Mouse (Mus musculus) hindbrain, embryonic 12.5 days (tissue): ENCODE measurements around the gene Agrn. TPM values are rescaled to one million over a fixed set of nuclear protein-coding genes. Genes with fewer than 3 reads are reported as not detected.
A peak's percentile ranks its signal among the peaks of the same experiment; 100 is the strongest.

Experiments used
- ATAC-seq: fragments of 200-750 bp; cut with Nextera tagmentation; 2 replicates; pipeline ENCODE4 v1.8.0; 2017; ENCODE audit warnings: moderate TSS enrichment; ENCODE audit not compliant: low FRiP score
- H3K27ac ChIP-seq: fragments of 300-500 bp; sonication (generic); 2 replicates; pipeline ENCODE4 v1.5.1; 2016; ENCODE audit warnings: mild to moderate bottlenecking
- H3K27me3 ChIP-seq: fragments of 300-500 bp; sonication (generic); 2 replicates; pipeline ENCODE4 v1.6.1; 2016; ENCODE audit warnings: mild to moderate bottlenecking
- H3K36me3 ChIP-seq: fragments of 300-500 bp; sonication (generic); 2 replicates; pipeline ENCODE4 v1.6.1; 2016; ENCODE audit warnings: mild to moderate bottlenecking
- H3K4me1 ChIP-seq: fragments of 300-500 bp; sonication (generic); 2 replicates; pipeline ENCODE4 v1.6.1; 2016
- H3K4me2 ChIP-seq: fragments of 300-500 bp; sonication (generic); replicated peaks from 2 replicates; pipeline ENCODE4 v1.6.1; 2016; ENCODE audit warnings: mild to moderate bottlenecking
- H3K4me3 ChIP-seq: fragments of 300-500 bp; sonication (generic); 2 replicates; pipeline ENCODE4 v1.5.1; 2016; ENCODE audit warnings: mild to moderate bottlenecking
- H3K9ac ChIP-seq: fragments of 300-500 bp; sonication (generic); 2 replicates; pipeline ENCODE4 v1.6.1; 2016; ENCODE audit warnings: mild to moderate bottlenecking, moderate library complexity
- H3K9me3 ChIP-seq: fragments of 300-500 bp; sonication (generic); replicated peaks from 2 replicates; pipeline ENCODE4 v1.6.1; 2016; ENCODE audit warnings: mild to moderate bottlenecking
- WGBS: fragments of 180-500 bp; shearing (Covaris S2); methylation state at CpG from one replicate; pipeline ENCODE4 v1.1.7; 2016; 5-methylcytosine and 5-hydroxymethylcytosine counted together
- polyA plus RNA-seq: library from polyadenylated mRNA; unstranded; fragments of >200 nt; fragmentation: Nextera tagmentation; extraction: Ambion mirVana; gene quantifications from 2 replicates; pipeline ENCODE4 v1.2.1, GENCODE M21; 2016

Gene Agrn
- polyA plus RNA-seq, 1 experiment from 2014 or later, result 178 TPM

DNA sequence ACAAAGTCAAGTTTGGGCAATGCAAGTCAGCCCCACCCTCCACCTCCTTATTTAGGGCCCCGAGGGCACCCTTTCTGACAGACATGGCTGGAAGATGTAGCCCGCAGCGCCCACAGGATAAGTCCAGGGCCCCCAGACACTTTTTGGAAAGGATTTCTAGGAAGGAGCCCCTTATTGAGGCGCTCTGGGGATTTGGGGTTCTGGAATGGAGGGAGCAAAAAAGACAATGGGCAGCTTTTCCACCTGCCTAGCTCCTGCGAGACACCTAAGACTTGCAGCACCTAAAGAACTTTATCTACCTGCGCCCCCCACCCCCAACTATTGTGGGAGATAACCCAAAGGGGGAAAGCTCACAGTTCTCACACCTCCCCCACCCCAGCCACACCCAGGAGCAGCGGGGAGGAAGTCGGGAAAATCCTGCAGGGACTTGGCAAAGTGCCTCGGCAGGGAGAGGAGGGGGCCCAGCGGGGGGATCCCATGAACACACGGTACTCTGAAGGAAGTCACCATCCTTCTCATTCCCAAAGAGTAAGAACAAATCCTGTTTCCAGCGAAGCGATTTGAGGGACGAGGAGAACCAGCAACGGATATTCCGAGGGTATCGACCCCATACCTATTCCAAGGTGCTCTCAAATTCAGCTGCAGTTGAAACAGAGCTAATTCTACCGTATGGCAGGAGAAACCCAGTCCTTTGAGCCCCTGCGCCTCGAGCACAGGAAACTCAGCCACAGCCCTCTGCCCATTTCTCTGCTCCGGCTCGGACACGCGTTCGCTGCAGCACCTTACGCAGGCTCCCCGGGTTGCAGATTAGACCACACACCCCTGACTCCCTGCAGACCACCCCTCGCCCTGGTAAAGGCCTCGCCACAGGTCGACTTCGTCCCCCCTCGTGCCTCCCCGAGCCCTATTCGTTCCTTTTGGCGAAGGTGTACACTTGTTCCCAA, 1.1 kb downstream of the Agrn start:
- Histone ChIP-seq H3K27me3 (no peaks in the 10 kb centered on the region), H3K9me3 (no peaks in the 10 kb centered on the region), H3K9ac (peak overlapping the region; percentile 97), H3K4me1 (peaks cover 53% of the 10 kb centered on the region), H3K4me3 (peak overlapping the region; percentile 94), H3K27ac (peak overlapping the region; percentile 90), H3K4me2 (peak overlapping the region; percentile 89), H3K36me3 (peaks cover 30% of the 10 kb centered on the region)
- no peak for ATAC-seq
- 4% methylated on average over 35 of the region's 35 CpGs for WGBS

DNA sequence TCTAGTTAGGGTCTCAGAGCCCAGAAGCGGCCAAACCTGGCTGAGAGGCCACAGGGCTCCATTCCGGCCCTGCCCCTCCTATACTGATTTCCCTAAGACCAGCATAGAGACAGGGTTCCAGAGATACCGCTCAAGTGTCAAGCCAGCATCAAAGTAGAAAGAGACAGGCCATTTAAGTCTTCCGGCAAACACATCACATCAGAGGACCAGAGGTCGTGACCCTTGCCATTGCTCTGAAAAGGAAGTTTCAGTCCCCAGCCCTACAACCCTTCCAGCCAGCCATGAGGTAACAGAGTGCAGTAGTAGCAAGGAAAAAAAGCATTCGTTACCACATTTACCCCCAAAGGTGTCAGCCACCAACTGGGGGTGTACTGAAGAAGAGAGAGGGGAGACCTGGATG, 2.9 kb downstream of the Agrn start:
- 21% methylated on average over 6 of the region's 6 CpGs for WGBS
- H3K9ac ChIP-seq, result peak overlapping the region; percentile 19; the same call in 1 of the 2 replicates
- peak overlapping the region; percentile 89 for H3K4me2 ChIP-seq
- peaks cover 71% of the 10 kb centered on the region for H3K4me1 ChIP-seq
- no peak for ATAC-seq
- H3K27me3 ChIP-seq, result no peaks in the 10 kb centered on the region
- no peaks in the 10 kb centered on the region for H3K9me3 ChIP-seq
- peak overlapping the region; percentile 94 for H3K4me3 ChIP-seq
- H3K36me3 ChIP-seq, result peaks cover 32% of the 10 kb centered on the region
- H3K27ac ChIP-seq, result peak overlapping the region; percentile 17; the same call in 1 of the 2 replicates

DNA sequence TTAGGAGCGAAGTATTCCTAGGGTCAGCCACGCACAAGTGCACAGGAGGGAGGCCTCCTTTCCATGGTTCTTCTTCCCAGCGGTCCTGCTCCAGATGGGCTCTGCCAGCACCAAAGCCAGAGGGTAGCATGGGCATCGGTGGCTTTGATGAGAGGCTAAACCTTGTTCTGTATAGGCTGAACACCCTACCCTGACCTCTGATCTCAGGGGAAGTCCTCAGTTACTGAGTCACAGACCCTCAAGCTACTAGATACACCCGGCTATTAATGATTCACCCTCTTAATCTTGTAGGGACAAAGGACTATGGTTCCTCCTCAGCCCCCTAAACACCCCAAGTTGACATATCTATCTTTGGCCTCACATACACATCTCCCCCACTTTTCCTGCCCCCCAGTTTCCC, 3.4 kb downstream of the Agrn start:
- H3K27ac ChIP-seq, result peak overlapping the region; percentile 17; the same call in 1 of the 2 replicates
- H3K9ac ChIP-seq, result peak overlapping the region; percentile 19; the same call in 1 of the 2 replicates
- ATAC-seq, result no peak
- 64% methylated on average over 5 of the region's 5 CpGs for WGBS
- H3K27me3 ChIP-seq, result no peaks in the 10 kb centered on the region
- peak overlapping the region; percentile 94 for H3K4me3 ChIP-seq
- H3K4me1 ChIP-seq, result peaks cover 76% of the 10 kb centered on the region
- peak overlapping the region; percentile 89 for H3K4me2 ChIP-seq
- H3K36me3 ChIP-seq, result peaks cover 32% of the 10 kb centered on the region
- H3K9me3 ChIP-seq, result no peaks in the 10 kb centered on the region

DNA sequence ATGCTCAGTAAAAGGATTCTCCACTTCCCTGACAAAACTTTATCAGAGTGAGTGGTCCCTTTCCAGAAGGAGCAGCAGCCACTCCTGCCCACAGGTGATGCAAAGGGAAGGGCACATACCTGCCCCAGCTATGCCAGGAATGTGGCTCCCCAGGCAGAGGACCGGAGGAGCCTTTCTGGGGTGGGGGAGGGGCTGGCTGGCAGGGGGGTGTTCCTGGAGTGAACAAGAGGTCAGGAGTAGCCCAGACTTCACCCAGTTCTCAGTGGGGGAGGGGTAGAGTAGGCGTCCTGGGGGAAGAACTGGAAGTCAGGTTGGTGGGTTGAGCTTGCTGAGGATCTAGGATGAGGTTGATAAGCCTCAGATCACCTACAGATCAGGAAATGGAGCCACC, 4.1 kb downstream of the Agrn start:
- Histone ChIP-seq H3K27ac (no peak overlapping the region), H3K36me3 (peaks cover 32% of the 10 kb centered on the region), H3K4me1 (peaks cover 80% of the 10 kb centered on the region), H3K4me2 (0 out of 2 replicates have a peak overlapping the region, but pooled peaks have one; percentile 3), H3K9me3 (no peaks in the 10 kb centered on the region), H3K9ac (peak overlapping the region; percentile 23; the same call in 1 of the 2 replicates), H3K4me3 (no peak overlapping the region; the same call in 1 of the 2 replicates), H3K27me3 (no peaks in the 10 kb centered on the region)
- WGBS, result 10% methylated on average over 2 of the region's 2 CpGs
- no peak for ATAC-seq

DNA sequence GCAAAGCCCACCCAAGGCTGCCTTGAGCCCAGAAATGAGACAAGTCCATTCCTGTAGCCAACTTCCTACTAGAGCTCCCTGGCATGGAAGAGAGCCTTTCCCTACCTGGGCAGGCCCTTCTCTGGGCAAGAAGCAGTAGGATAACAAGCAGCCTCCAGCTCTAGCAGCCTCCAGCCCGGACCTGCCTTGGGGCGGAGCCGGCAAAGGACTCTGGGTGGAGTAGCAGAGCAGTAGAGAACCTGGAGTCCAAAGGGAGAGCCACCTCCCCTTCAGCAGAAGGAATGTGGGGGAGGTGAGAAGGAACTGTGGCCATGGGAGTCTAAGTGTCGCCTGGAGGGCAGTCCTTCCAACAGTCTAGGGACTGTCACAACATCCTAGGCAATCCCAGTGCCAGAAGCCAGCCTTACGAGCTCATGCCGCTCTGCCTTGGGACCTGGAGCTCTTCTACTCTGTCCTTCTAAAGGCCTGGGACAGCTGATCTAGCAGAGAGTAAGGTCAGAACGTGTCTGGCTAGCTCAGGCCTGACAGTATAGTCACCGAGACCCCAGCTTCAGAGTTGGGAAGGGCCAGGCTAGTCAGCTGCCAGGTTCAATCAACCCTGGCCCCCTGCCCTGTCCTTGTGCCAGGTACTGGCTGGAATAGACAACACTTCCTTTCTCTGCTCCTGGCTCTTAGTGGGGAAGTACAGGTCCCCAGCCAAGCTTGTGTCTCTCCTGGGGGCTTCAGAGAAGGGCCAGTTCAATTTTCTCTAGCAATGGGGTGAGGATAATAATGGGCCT, 4.7 kb downstream of the Agrn start:
- peaks cover 32% of the 10 kb centered on the region for H3K36me3 ChIP-seq
- H3K27ac ChIP-seq, result peak overlapping the region; percentile 44; the same call in 1 of the 2 replicates
- no peak for ATAC-seq
- H3K27me3 ChIP-seq, result no peaks in the 10 kb centered on the region
- H3K4me1 ChIP-seq, result peaks cover 86% of the 10 kb centered on the region
- H3K9ac ChIP-seq, result peak overlapping the region; percentile 42; the same call in 1 of the 2 replicates
- peak overlapping the region; percentile 1; the same call in 1 of the 2 replicates for H3K4me3 ChIP-seq
- H3K4me2 ChIP-seq, result 0 out of 2 replicates have a peak overlapping the region, but pooled peaks have one; percentile 3
- H3K9me3 ChIP-seq, result no peaks in the 10 kb centered on the region
- 59% methylated on average over 8 of the region's 8 CpGs for WGBS

DNA sequence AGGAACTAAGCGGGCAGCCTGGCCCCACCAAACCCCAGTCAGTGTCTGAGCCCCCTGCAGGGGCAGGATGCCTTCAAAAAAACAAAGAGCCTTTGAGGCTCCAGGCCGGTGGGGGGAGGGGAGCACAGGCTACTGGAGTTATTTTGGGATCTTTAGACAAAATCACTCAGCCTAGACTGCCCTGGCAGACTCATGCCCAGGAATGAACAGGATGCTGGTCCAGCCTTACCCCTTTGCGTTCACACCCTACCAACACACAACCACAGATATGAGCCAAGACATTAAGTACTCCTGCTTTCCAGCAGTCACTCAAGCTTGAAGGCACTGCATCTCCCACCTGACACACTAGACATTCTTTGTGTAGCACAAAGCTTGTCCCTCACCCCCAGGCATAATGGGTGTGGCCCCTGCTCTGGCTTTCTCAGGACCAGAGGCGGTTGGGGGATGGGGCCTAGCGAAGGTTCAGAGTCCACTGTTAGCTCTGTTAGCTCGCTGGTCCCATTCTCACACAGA, 8.4 kb downstream of the Agrn start:
- Histone ChIP-seq H3K4me3 (no peak overlapping the region; the same call in 1 of the 2 replicates), H3K27ac (peak overlapping the region; percentile 87), H3K9me3 (no peaks in the 10 kb centered on the region), H3K36me3 (peaks cover 33% of the 10 kb centered on the region), H3K9ac (peak overlapping the region; percentile 23; the same call in 1 of the 2 replicates), H3K4me2 (peak overlapping the region; percentile 32), H3K4me1 (peaks cover 96% of the 10 kb centered on the region), H3K27me3 (no peaks in the 10 kb centered on the region)
- peak; percentile 53 for ATAC-seq
- 5% methylated on average over 6 of the region's 6 CpGs for WGBS

DNA sequence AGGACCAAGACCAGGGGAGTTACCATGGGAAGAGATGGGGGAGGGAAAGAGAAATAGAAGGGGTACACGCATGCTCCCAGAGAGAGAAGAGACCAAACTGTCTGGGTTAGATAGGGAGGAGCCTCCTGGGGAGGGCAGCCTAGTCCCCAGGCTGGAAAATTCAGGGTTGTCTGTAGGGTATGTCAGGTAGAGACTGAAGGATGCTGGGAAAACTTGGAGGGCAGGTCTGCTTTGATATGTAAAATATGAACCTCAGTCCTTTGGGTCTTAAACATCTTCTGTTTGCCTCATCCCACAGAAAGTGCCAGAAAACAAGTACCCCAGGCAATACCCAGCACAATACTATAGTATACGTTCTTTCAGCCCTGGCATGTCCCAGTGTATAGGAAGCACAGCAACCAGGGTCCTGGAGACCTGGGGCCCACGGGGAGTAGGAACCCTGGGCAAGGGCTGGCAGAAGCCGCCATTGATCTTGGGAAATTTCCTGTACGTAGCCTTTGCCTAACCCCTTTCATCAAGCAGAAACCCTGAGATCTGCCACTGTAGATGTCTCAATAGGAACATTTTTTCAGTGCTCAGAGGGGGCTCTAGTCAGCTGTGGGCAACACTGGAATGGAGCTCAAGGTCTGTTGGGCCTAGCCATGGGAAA, 9.0 kb downstream of the Agrn start:
- ATAC-seq, result peak; percentile 1; the same call in 1 of the 2 replicates
- Histone ChIP-seq H3K4me1 (peaks cover 96% of the 10 kb centered on the region), H3K4me3 (no peak overlapping the region), H3K27ac (peak overlapping the region; percentile 87), H3K36me3 (peaks cover 33% of the 10 kb centered on the region), H3K9me3 (no peaks in the 10 kb centered on the region), H3K4me2 (peak overlapping the region; percentile 32; the same call in 1 of the 2 replicates), H3K9ac (peak overlapping the region; percentile 23; the same call in 1 of the 2 replicates), H3K27me3 (no peaks in the 10 kb centered on the region)
- 31% methylated on average over 5 of the region's 5 CpGs for WGBS

DNA sequence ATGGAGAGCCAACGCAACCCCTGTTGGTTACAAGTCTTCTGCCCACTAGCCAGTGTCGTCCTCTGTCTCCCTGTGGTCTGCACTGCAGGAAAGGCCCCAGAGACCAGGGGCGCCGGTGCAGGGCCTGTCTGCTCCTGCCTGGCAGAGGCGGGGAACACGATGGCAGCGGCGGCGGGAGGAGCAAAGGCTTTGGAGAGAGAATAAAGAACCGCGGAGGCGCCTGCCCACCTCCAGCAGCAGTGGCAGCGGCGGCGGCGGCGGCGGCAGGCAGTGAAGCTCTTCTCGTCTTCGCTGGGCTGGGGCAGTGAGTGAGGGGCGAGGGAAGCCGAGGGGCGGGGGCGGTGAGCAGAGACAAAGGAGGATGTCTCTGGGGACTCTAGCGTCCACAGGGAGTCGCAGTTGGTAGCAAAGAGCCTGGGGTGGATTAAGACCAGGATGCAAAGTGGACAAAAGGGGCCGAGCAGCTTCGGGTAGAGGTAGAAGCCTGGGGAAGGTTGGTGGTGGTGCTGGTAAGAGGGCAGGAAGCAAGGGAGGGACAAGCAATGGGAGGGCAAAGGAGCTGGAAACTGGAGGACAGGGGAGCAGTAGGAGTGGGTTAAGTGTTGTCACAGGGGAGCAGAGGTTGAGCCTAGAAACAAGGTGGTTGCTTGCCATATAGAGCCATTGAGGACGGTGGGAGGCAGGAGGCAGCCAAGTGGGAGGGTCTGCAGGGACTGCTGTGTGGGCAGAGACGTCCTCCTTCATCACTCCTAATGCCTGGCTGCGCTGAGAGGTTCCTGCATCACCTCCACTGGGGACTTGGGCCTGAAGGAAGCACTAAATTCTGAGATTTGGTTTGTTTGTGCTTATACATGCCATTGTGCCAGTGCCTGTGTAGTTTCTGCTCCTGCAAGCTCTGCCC, 11.1 kb downstream of the Agrn start:
- Histone ChIP-seq H3K9ac (peak overlapping the region; percentile 82), H3K4me3 (peak overlapping the region; percentile 46), H3K27me3 (no peaks in the 10 kb centered on the region), H3K27ac (peak overlapping the region; percentile 96), H3K9me3 (no peaks in the 10 kb centered on the region), H3K36me3 (peaks cover 30% of the 10 kb centered on the region), H3K4me2 (peak overlapping the region; percentile 74), H3K4me1 (peaks cover 96% of the 10 kb centered on the region)
- ATAC-seq, result peak; percentile 45
- 3% methylated on average over 31 of the region's 31 CpGs for WGBS

DNA sequence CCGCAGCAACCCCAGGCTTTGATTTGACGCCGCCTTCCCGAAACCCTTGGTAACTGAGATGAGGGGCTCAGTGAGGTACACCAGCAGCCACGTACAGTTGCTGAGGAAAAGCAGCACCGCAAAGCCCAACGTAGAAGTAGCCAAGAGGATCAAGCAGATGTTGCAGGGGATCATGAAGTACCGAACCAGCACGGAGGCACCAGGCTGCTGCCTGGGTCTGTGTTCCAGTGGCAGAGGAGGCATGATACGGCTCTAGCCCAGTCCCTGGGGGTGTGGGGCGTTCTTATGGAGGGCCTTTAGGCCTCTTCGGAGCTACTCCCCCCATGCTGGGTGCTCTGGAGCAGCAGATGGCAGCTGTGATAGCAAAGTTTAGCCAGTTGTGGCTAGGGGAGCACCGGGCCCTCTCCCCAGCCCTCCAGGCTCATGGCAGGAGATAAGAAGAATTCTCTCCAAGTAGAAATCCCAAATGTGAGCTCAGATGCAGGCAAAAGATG, 11.8 kb downstream of the Agrn start:
- Histone ChIP-seq H3K27me3 (no peaks in the 10 kb centered on the region), H3K4me2 (peak overlapping the region; percentile 74), H3K9ac (peak overlapping the region; percentile 82), H3K27ac (peak overlapping the region; percentile 96), H3K9me3 (no peaks in the 10 kb centered on the region), H3K36me3 (peaks cover 29% of the 10 kb centered on the region), H3K4me3 (peak overlapping the region; percentile 46), H3K4me1 (peaks cover 91% of the 10 kb centered on the region)
- peak; percentile 6; the same call in 1 of the 2 replicates for ATAC-seq
- WGBS, result 61% methylated on average over 13 of the region's 13 CpGs

DNA sequence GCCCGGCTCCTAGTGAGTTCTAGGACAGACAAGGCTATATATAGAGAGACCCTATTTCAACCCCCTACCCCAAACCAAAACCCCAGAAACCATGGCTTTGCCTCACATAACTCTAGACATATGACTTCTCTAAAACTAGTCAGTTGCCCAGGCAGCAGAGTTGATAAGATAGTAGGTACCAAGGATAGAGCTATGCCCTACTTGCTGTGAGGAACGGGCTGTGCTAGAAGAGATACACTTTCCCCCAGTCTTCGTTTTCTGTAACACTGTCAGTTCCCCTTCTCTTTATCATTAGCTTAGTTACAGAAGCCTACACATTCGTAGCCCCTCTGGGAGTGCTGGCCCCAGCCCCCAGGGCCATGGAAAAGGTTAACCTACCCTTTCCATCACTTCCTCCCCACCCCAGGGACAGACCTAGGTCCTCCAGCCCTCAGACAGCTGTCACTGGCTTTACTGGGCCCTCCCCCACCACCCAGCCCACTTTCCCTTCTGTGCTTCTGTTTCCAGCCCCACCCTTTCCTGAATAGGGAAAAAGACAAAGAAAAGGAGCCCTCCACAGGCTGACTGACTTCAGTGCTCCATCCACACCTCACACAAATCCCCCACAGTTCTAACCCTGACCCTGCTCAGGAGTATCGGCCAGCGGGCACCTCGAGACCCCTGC, 12.9 kb downstream of the Agrn start:
- Histone ChIP-seq H3K4me2 (peak overlapping the region; percentile 74), H3K36me3 (peaks cover 40% of the 10 kb centered on the region), H3K4me1 (peaks cover 81% of the 10 kb centered on the region), H3K27ac (peak overlapping the region; percentile 96), H3K27me3 (no peaks in the 10 kb centered on the region), H3K4me3 (peak overlapping the region; percentile 46), H3K9me3 (no peaks in the 10 kb centered on the region), H3K9ac (peak overlapping the region; percentile 82)
- WGBS, result 73% methylated on average over 7 of the region's 7 CpGs
- no peak for ATAC-seq
